Mouse (Mus musculus): Measurements from ENCODE around the gene Nfib. TPM values are rescaled to one million over a fixed set of nuclear protein-coding genes. Genes with fewer than 3 reads are reported as not detected.
A peak's percentile ranks its signal among the peaks of the same experiment; 100 is the strongest.

The Nfib gene
- polyA plus RNA-seq, 1 experiment from 2014 or later = 52.8 TPM

DNA sequence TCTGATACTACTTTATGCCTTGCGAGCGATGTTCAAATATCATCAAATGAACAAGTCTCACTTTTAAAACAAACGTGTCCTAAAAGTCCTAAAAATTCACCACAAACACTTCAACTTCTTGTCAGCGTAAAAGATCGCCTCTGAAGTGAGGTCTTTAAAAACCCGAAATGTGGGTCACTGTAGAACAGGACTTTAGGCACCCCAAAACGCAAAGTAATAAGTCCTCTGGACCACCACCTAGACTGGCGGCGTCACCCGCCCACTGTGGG, 201.6 kb downstream of the Nfib start:
- H3K9me3 ChIP-seq = no peaks in the 10 kb centered on the region
- H3K27me3 ChIP-seq (replicated peaks) = no peaks in the 10 kb centered on the region
- H3K9ac ChIP-seq = peak overlapping the region; percentile 64
- H3K27ac ChIP-seq = peak overlapping the region; percentile 96
- H3K4me1 ChIP-seq = peaks cover 20% of the 10 kb centered on the region
- no peak for ATAC-seq (replicated peaks)
- peak overlapping the region; percentile 72 for H3K4me3 ChIP-seq
- peak overlapping the region; percentile 100 for H3K4me2 ChIP-seq
- 2% methylated on average over 10 of the region's 10 CpGs for WGBS
- no peaks in the 10 kb centered on the region for H3K36me3 ChIP-seq (replicated peaks)

DNA sequence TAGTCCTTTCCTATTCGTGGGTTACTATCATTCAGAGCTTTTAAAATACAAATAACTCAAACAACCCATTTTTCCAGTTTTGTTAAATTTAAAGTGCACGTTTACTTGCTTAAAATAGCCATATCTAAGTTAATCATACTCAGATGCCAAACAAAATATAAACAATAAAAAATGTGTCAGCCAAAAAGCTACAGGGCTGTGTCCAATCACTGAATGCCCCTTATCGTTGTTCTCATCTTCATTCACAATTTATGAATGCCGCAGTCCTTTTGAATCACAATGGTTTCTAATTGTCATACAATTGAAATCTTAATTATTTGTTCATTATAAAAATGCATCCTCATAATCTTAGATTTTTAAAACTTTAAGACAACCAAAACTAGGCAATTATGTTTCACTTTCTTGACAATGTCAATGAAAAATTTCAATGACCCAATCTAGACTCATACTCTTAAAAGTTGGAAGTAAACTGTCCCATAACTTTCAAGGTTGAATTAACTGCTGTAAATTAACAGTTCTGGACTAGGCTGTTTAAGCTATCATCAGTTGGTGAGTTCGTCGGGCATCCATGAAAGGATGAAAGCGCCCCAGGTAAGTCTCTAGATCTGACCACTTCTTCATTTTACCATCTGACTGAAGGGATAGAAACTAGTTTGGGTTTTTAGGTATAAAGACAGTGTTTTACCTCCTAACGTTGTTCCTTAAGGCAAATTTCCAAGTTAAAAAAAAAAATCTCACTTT, 202.1 kb downstream of the Nfib start:
- peak overlapping the region; percentile 100 for H3K4me2 ChIP-seq
- peak overlapping the region; percentile 72 for H3K4me3 ChIP-seq
- no peak for ATAC-seq (replicated peaks)
- H3K4me1 ChIP-seq = peaks cover 20% of the 10 kb centered on the region
- H3K27me3 ChIP-seq (replicated peaks) = no peaks in the 10 kb centered on the region
- H3K27ac ChIP-seq = peak overlapping the region; percentile 96
- H3K9me3 ChIP-seq = no peaks in the 10 kb centered on the region
- 19% methylated on average over 8 of the region's 8 CpGs for WGBS
- H3K9ac ChIP-seq = peak overlapping the region; percentile 64; the same call in 1 of the 2 replicates
- no peaks in the 10 kb centered on the region for H3K36me3 ChIP-seq (replicated peaks)

DNA sequence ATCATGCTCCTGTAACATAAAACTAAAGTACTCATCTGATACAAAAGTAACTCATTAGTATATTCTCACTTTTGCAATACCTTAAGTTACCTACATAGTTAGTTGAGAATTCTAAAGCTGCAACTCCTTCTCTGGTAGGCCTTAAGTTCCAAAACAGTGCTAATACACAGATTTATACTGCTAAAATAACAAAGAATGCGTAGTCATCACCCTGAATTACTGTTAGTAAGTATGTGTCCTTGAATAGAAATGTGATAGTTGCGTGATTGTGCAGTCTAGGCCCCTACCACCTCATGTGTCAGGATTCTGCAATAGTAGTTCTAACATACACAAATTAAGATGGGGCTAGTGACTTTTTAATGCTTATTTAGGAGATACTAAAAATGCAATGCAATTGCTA, 202.9 kb downstream of the Nfib start:
- no peak overlapping the region for H3K27ac ChIP-seq
- peak overlapping the region; percentile 17; the same call in 1 of the 2 replicates for H3K9ac ChIP-seq
- no peaks in the 10 kb centered on the region for H3K36me3 ChIP-seq (replicated peaks)
- peaks cover 20% of the 10 kb centered on the region for H3K4me1 ChIP-seq
- peak overlapping the region; percentile 72 for H3K4me3 ChIP-seq
- no peak for ATAC-seq (replicated peaks)
- H3K4me2 ChIP-seq = peak overlapping the region; percentile 100
- H3K9me3 ChIP-seq = no peaks in the 10 kb centered on the region
- no peaks in the 10 kb centered on the region for H3K27me3 ChIP-seq (replicated peaks)
- WGBS = 54% methylated on average over 2 of the region's 2 CpGs

DNA sequence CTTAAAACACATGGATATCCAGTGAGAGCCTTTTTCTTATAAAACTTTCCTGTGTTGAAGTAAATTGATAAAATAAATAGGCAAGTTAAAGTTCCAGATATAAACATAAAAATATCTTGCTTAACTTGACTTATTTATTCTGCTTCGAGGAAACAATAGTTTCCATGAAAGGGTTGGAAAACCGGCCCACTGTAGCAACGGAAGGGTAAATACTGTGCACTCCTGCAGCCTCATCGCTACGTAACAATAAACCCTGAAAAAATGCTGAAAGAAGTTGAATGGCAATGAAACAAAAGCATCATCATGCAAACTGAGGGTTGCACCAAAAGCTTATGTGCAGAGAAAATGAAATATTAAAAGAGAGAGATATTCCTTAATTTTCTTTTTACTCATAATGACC, 203.5 kb downstream of the Nfib start:
- Histone ChIP-seq H3K27ac (no peak overlapping the region), H3K9ac (no peak overlapping the region)

DNA sequence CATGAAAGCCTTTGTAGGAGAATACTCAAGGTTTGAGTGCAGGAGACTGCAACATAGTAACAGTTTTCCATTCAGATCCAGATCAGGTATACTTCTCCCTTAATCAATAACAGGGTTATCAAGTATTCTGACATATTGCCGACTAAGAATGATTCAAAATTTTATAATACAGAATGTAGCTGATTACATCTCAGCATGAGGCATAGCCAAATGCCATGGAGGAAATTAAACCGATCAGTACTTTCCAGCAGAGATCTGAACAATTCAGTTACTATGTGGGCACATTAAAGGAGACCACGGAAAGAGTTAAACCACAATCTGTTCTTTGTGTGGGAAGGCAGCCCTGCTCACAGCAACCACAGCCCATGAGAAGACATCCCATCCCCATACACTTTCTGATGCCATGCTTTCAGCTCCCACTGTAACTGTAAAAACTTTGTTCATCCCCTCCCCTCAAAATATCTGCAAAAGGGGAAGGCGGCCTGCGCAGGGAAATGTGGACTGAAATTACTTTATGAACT, 204.9 kb downstream of the Nfib start:
- H3K4me3 ChIP-seq = peak overlapping the region; percentile 72
- H3K36me3 ChIP-seq (replicated peaks) = no peaks in the 10 kb centered on the region
- no peaks in the 10 kb centered on the region for H3K27me3 ChIP-seq (replicated peaks)
- no peaks in the 10 kb centered on the region for H3K9me3 ChIP-seq
- H3K4me1 ChIP-seq = peaks cover 11% of the 10 kb centered on the region
- 57% methylated on average over 5 of the region's 5 CpGs for WGBS
- H3K27ac ChIP-seq = 0 out of 2 replicates have a peak overlapping the region, but pooled peaks have one; percentile 52
- H3K4me2 ChIP-seq = peak overlapping the region; percentile 41
- peak overlapping the region; percentile 7 for H3K9ac ChIP-seq
- ATAC-seq (replicated peaks) = no peak

More for the DNA sequence above, 203.5 kb downstream of the Nfib start:
- H3K4me1 ChIP-seq = peaks cover 15% of the 10 kb centered on the region
- H3K27me3 ChIP-seq (replicated peaks) = no peaks in the 10 kb centered on the region
- peak overlapping the region; percentile 72 for H3K4me3 ChIP-seq
- no peaks in the 10 kb centered on the region for H3K36me3 ChIP-seq (replicated peaks)
- ATAC-seq (replicated peaks) = no peak
- H3K9me3 ChIP-seq = no peaks in the 10 kb centered on the region
- 35% methylated on average over 5 of the region's 5 CpGs for WGBS
- peak overlapping the region; percentile 33; the same call in 1 of the 2 replicates for H3K4me2 ChIP-seq

DNA sequence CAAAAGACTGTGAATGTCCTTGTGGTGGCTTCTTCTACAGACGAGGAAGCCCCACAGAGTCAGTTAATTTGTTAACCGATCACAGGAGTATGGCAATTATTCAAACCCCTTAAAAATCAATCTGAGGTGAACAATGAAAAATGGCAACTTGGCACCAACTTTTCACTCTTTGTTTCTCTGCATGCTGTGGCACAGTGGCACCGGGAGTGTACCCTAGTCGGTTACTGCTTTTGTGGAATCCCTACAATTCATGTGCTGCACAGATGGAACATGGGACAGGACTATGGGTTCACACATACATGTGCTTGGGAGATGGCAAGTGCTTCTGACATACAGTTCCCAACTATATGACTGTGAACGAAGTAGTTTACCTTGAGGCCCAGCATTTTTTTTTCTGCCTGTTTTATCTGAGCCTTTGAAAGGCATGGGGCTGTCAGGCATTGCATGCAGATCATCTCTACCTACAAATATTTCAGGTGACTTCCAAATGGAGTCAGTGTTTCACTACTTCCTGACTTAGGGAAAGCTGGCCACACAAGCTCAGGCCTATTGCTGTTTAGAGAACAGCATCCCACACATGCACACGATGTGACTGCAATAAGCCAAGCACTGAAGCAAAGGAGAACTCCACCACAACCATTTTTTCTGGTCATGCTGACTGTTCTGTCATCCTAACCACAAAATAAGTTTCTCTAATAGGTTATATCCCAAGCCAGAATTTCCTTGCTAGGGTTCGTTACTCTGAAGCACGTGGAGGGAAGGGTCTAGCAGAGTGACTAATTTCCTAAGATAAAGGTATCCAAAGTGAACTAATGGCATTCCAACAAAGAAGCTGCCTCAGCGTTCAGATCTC, 205.6 kb downstream of the Nfib start:
- Histone ChIP-seq H3K4me3 (peak overlapping the region; percentile 72), H3K36me3 (replicated peaks) (no peaks in the 10 kb centered on the region), H3K9me3 (no peaks in the 10 kb centered on the region), H3K27me3 (replicated peaks) (no peaks in the 10 kb centered on the region), H3K4me1 (peaks cover 10% of the 10 kb centered on the region), H3K9ac (peak overlapping the region; percentile 7; the same call in 1 of the 2 replicates), H3K27ac (peak overlapping the region; percentile 52), H3K4me2 (peak overlapping the region; percentile 41)
- no peak for ATAC-seq (replicated peaks)
- WGBS = 52% methylated on average over 9 of the region's 9 CpGs

DNA sequence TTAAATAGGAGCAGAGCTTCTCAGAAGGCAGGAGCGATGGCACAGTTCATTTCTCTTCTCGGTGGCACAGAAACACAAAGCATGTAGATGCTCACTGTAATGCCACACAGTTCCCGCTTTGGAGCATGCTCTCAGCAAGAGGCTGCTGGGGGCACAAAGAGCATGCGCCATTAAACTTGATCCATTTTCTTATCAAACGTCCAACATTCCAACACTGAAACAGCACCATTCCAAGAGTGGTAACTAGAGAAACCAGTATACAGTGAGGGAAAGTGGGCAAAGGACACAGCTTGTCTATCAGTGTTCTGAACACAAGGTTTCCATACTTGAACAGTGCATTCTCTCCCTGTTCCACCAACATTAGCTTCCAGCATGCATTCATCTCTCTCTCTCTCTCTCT, 206.3 kb downstream of the Nfib start:
- H3K4me1 ChIP-seq = peaks cover 6% of the 10 kb centered on the region; the same call in 1 of the 2 replicates
- no peak overlapping the region for H3K9ac ChIP-seq
- H3K4me2 ChIP-seq = peak overlapping the region; percentile 41
- no peak for ATAC-seq (replicated peaks)
- no peaks in the 10 kb centered on the region for H3K27me3 ChIP-seq (replicated peaks)
- H3K36me3 ChIP-seq (replicated peaks) = no peaks in the 10 kb centered on the region
- 54% methylated on average over 5 of the region's 5 CpGs for WGBS
- H3K9me3 ChIP-seq = no peaks in the 10 kb centered on the region
- H3K27ac ChIP-seq = peak overlapping the region; percentile 52
- H3K4me3 ChIP-seq = peak overlapping the region; percentile 72; the same call in 1 of the 2 replicates

DNA sequence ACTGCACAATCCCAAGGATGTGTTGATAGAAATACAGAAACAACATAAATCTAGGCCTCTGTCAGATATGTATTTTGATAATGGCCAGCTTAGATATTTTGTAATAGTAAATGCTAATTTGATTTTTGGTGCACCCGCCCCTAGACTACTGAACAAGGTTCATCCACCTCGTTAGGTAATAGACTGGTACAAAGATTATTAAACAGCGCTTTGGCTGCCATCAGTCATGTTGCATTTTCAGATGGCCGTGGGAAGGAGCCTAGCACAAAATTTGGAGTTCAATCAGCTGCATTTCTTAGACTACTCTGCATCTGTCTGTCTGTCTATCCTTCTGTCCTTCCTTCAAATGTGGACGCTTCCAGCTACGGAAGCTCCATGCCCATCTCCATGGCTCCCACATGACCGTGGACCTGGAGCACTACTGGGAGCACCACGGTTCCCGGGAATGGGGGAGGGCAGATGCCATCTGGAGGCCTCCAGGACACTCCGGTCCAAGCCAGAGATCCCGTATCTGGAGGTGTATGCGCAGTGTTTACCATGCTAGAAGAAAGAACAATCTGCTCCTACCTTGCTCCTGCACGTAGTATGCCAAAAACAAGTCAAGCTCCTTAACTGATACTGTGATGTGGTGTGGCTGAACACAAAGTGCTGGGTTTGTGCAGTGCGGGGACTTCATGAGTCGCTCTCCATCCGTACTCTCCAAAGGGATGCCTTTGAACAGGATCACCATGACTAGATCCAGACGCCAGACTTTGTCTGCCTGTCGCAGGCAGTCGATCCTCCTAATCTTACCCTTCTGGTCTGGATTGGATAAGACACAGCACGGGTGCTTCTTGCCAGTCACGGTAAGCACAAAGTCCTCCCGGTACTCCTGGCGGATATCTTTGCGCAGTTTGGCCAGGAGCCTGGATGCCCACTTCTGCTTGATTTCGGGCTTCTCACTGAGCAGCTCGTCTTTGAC, 207.6 kb downstream of the Nfib start:
- ATAC-seq (replicated peaks) = peak; percentile 18; the same call in 1 of the 2 replicates
- peak overlapping the region; percentile 39 for H3K4me2 ChIP-seq
- WGBS = 77% methylated on average over 26 of the region's 26 CpGs
- H3K36me3 ChIP-seq (replicated peaks) = no peaks in the 10 kb centered on the region
- H3K9ac ChIP-seq = no peak overlapping the region
- peak overlapping the region; percentile 9 for H3K27ac ChIP-seq
- peaks cover 12% of the 10 kb centered on the region for H3K4me1 ChIP-seq
- H3K4me3 ChIP-seq = peak overlapping the region; percentile 12
- H3K27me3 ChIP-seq (replicated peaks) = no peaks in the 10 kb centered on the region
- H3K9me3 ChIP-seq = no peaks in the 10 kb centered on the region

DNA sequence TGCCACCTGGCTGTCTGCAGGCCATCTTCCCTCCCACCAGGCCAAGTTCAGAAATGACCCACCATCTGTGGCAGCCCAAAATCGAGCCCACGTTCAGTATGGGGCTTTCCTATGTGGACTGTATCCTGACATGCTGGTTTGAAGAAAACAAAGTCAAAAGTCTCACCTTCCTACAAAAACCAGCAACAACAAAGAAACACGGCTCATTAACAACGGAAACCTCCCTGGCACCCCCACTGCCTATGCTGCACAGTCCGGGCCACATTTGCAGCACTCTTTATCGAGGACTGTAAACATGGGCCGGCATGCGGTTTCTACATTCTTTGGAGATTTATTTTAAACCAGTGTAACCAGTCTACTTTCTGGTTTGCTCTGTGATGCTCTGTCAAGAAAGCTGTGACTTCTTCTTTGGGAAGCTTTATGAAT, 208.4 kb downstream of the Nfib start:
- ATAC-seq (replicated peaks) = no peak
- 78% methylated on average over 8 of the region's 8 CpGs for WGBS

DNA sequence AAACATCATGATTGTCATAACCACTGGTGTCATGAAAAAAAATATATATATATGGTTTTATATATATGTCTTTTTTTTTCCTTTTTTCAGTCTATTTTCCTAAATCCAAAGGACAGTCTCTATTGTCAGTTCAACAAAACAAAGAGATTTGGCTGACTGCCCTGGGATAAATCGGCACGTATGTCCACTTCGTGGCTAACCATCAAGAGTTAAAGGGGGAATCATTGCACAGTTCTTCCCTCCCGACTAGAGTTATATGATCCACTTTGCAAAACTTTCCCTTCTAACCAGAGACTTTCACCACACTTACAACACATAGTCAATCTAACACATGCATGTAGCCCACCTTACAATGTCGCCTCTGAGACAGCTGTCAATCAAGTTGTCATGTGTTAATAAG, 209.2 kb downstream of the Nfib start:
- peak overlapping the region; percentile 7; the same call in 1 of the 2 replicates for H3K27ac ChIP-seq
- no peaks in the 10 kb centered on the region for H3K9me3 ChIP-seq
- H3K36me3 ChIP-seq (replicated peaks) = no peaks in the 10 kb centered on the region
- H3K4me2 ChIP-seq = peak overlapping the region; percentile 39
- H3K4me3 ChIP-seq = peak overlapping the region; percentile 1
- no peak overlapping the region for H3K9ac ChIP-seq
- H3K27me3 ChIP-seq (replicated peaks) = no peaks in the 10 kb centered on the region
- 56% methylated on average over 5 of the region's 5 CpGs for WGBS
- H3K4me1 ChIP-seq = peaks cover 17% of the 10 kb centered on the region
- ATAC-seq (replicated peaks) = no peak

More for the DNA sequence above, 208.4 kb downstream of the Nfib start:
- Histone ChIP-seq H3K4me1 (peaks cover 17% of the 10 kb centered on the region), H3K9me3 (no peaks in the 10 kb centered on the region), H3K36me3 (replicated peaks) (no peaks in the 10 kb centered on the region), H3K4me2 (peak overlapping the region; percentile 39), H3K9ac (peak overlapping the region; percentile 12; the same call in 1 of the 2 replicates), H3K27me3 (replicated peaks) (no peaks in the 10 kb centered on the region), H3K27ac (peak overlapping the region; percentile 7), H3K4me3 (peak overlapping the region; percentile 1)

DNA sequence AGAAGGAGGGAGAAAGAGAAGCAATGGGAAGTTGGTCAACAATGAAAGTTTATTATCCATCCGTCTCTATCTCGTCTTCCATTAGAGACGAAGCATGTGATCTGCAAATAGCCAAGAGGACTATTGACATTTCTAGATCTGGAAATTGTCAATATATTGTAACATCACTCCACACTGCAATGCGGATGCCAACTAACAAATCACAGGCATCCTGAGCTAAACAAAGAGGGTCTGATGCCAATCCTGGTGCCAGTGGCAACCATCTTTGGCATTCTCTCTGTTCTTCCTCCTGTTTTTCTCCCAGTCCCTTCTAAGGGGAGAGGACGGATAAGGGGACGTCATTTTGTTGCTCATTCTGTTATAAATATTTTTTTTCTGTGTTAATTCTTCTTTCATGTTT, 209.9 kb downstream of the Nfib start:
- Histone ChIP-seq H3K36me3 (replicated peaks) (no peaks in the 10 kb centered on the region), H3K4me1 (peaks cover 17% of the 10 kb centered on the region), H3K27ac (peak overlapping the region; percentile 33), H3K4me2 (peak overlapping the region; percentile 39), H3K9ac (no peak overlapping the region), H3K27me3 (replicated peaks) (no peaks in the 10 kb centered on the region), H3K9me3 (no peaks in the 10 kb centered on the region), H3K4me3 (no peak overlapping the region)
- ATAC-seq (replicated peaks) = 0 out of 2 replicates have a peak, but pooled peaks have one; percentile 37
- 76% methylated on average over 6 of the region's 6 CpGs for WGBS

Measured in midbrain, embryonic 15.5 days (tissue).